Mouse (Mus musculus) liver, embryonic 12.5 days (tissue): ENCODE measurements around the gene Sox5. TPM values are rescaled to one million over a fixed set of nuclear protein-coding genes. Genes with fewer than 3 reads are reported as not detected.

Source experiments
- ATAC-seq: fragments of 200-750 bp; cut with Nextera tagmentation; 2 replicates; pipeline ENCODE4 v1.8.0; 2017; ENCODE audit warnings: moderate number of reproducible peaks, mild to moderate bottlenecking, moderate library complexity
- H3K27ac ChIP-seq: fragments of 300-500 bp; sonication (generic); 2 replicates; pipeline ENCODE4 v1.5.1; 2016; ENCODE audit warnings: mild to moderate bottlenecking
- H3K27me3 ChIP-seq: fragments of 300-500 bp; sonication (generic); replicated peaks from 2 replicates; pipeline ENCODE4 v1.6.1; 2016; ENCODE audit warnings: mild to moderate bottlenecking, moderate library complexity
- H3K36me3 ChIP-seq: fragments of 300-500 bp; sonication (generic); 2 replicates; pipeline ENCODE4 v1.6.1; 2016; ENCODE audit warnings: mild to moderate bottlenecking, moderate library complexity
- H3K4me1 ChIP-seq: fragments of 300-500 bp; sonication (generic); 2 replicates; pipeline ENCODE4 v1.6.1; 2016
- H3K4me2 ChIP-seq: fragments of 300-500 bp; sonication (generic); 2 replicates; pipeline ENCODE4 v1.6.1; 2016; ENCODE audit warnings: mild to moderate bottlenecking, moderate library complexity
- H3K4me3 ChIP-seq: fragments of 300-500 bp; sonication (generic); 2 replicates; pipeline ENCODE4 v1.5.1; 2016; ENCODE audit warnings: mild to moderate bottlenecking, moderate library complexity
- H3K9ac ChIP-seq: fragments of 300-500 bp; sonication (generic); 2 replicates; pipeline ENCODE4 v1.6.1; 2016; ENCODE audit warnings: mild to moderate bottlenecking, moderate library complexity
- H3K9me3 ChIP-seq: fragments of 300-500 bp; sonication (generic); replicated peaks from 2 replicates; pipeline ENCODE4 v1.6.1; 2016; ENCODE audit warnings: mild to moderate bottlenecking, moderate library complexity
- WGBS: fragments of 180-500 bp; shearing (Covaris S2); methylation state at CpG from one replicate; pipeline ENCODE4 v1.1.7; 2016; ENCODE audit not compliant: insufficient replicate concordance; 5-methylcytosine and 5-hydroxymethylcytosine counted together
- polyA plus RNA-seq: library from polyadenylated mRNA; unstranded; fragments of >200 nt; fragmentation: Nextera tagmentation; extraction: Ambion mirVana; gene quantifications from 2 replicates; pipeline ENCODE4 v1.2.1, GENCODE M21; 2016

The Sox5 gene
- polyA plus RNA-seq, 1 experiment from 2014 or later = 6.2 TPM

- ATAC-seq = peak; percentile 90
- Histone ChIP-seq H3K27me3 (no peaks in the 10 kb centered on the region), H3K9me3 (no peaks in the 10 kb centered on the region), H3K4me1 (peaks cover 33% of the 10 kb centered on the region), H3K4me2 (peak overlapping the region; percentile 28), H3K36me3 (no peaks in the 10 kb centered on the region), H3K27ac (peak overlapping the region; percentile 45; the same call in 1 of the 2 replicates), H3K9ac (no peak overlapping the region), H3K4me3 (no peak overlapping the region)
- WGBS = 11% methylated on average over 3 of the region's 3 CpGs
Observed at GRCm38 (mm10) chr6:143868790-143869189, 913.0 kb downstream of the Sox5 start.

GRCm38 (mm10) chr6:143868155-143868685 lies 913.6 kb downstream of the Sox5 start:
- Histone ChIP-seq H3K9ac (no peak overlapping the region), H3K36me3 (no peaks in the 10 kb centered on the region), H3K4me1 (peaks cover 37% of the 10 kb centered on the region), H3K27me3 (no peaks in the 10 kb centered on the region), H3K27ac (0 out of 2 replicates have a peak overlapping the region, but pooled peaks have one; percentile 45), H3K4me3 (no peak overlapping the region), H3K9me3 (no peaks in the 10 kb centered on the region), H3K4me2 (no peak overlapping the region)
- no peak for ATAC-seq
- WGBS = 45% methylated on average over 3 of the region's 3 CpGs

GRCm38 (mm10) chr6:143867029-143867428 lies 914.7 kb downstream of the Sox5 start:
- 53% methylated on average over 5 of the region's 5 CpGs for WGBS
- ATAC-seq = no peak
- Histone ChIP-seq H3K9me3 (no peaks in the 10 kb centered on the region), H3K4me1 (peaks cover 30% of the 10 kb centered on the region), H3K4me2 (no peak overlapping the region), H3K36me3 (no peaks in the 10 kb centered on the region), H3K27ac (no peak overlapping the region), H3K4me3 (no peak overlapping the region), H3K27me3 (no peaks in the 10 kb centered on the region), H3K9ac (no peak overlapping the region)

GRCm38 (mm10) chr6:143866566-143866965 lies 915.2 kb downstream of the Sox5 start:
- Histone ChIP-seq H3K27me3 (no peaks in the 10 kb centered on the region), H3K9me3 (no peaks in the 10 kb centered on the region), H3K4me3 (no peak overlapping the region), H3K4me1 (peaks cover 29% of the 10 kb centered on the region), H3K36me3 (no peaks in the 10 kb centered on the region), H3K9ac (no peak overlapping the region), H3K27ac (no peak overlapping the region), H3K4me2 (no peak overlapping the region)
- ATAC-seq = no peak
- 70% methylated on average over 9 of the region's 9 CpGs for WGBS

- no peaks in the 10 kb centered on the region for H3K27me3 ChIP-seq
- no peak for ATAC-seq
- H3K27ac ChIP-seq = no peak overlapping the region
- H3K9ac ChIP-seq = no peak overlapping the region
- WGBS = 72% methylated on average over 6 of the region's 6 CpGs
- H3K9me3 ChIP-seq = no peaks in the 10 kb centered on the region
- peaks cover 6% of the 10 kb centered on the region for H3K4me1 ChIP-seq
- H3K4me3 ChIP-seq = no peak overlapping the region
- no peak overlapping the region for H3K4me2 ChIP-seq
- H3K36me3 ChIP-seq = no peaks in the 10 kb centered on the region
Observed at GRCm38 (mm10) chr6:143862611-143863110, 919.1 kb downstream of the Sox5 start.

- Histone ChIP-seq H3K4me2 (no peak overlapping the region), H3K36me3 (no peaks in the 10 kb centered on the region), H3K9me3 (no peaks in the 10 kb centered on the region), H3K27me3 (peaks cover 6% of the 10 kb centered on the region; the same call in 1 of the 2 replicates), H3K4me3 (no peak overlapping the region), H3K9ac (no peak overlapping the region), H3K27ac (no peak overlapping the region), H3K4me1 (0 out of 2 replicates have a peak, but pooled peaks cover 4% of the 10 kb centered on the region)
- WGBS = 72% methylated on average over 7 of the region's 7 CpGs
- no peak for ATAC-seq
Observed at GRCm38 (mm10) chr6:143860036-143860435, 921.7 kb downstream of the Sox5 start.

- Histone ChIP-seq H3K36me3 (no peaks in the 10 kb centered on the region), H3K4me2 (no peak overlapping the region), H3K4me1 (0 out of 2 replicates have a peak, but pooled peaks cover 7% of the 10 kb centered on the region), H3K9me3 (no peaks in the 10 kb centered on the region), H3K27me3 (peaks cover 6% of the 10 kb centered on the region; the same call in 1 of the 2 replicates), H3K9ac (no peak overlapping the region), H3K4me3 (no peak overlapping the region), H3K27ac (no peak overlapping the region)
- WGBS = 85% methylated on average over 15 of the region's 15 CpGs
- ATAC-seq = no peak
Observed at GRCm38 (mm10) chr6:143859535-143859934, 922.2 kb downstream of the Sox5 start.

- H3K9me3 ChIP-seq = no peaks in the 10 kb centered on the region
- H3K36me3 ChIP-seq = no peaks in the 10 kb centered on the region
- no peak overlapping the region for H3K4me3 ChIP-seq
- 0 out of 2 replicates have a peak, but pooled peaks cover 6% of the 10 kb centered on the region for H3K4me1 ChIP-seq
- no peak for ATAC-seq
- no peak overlapping the region for H3K27ac ChIP-seq
- H3K4me2 ChIP-seq = no peak overlapping the region
- H3K27me3 ChIP-seq = peaks cover 6% of the 10 kb centered on the region; the same call in 1 of the 2 replicates
- no peak overlapping the region for H3K9ac ChIP-seq
- 72% methylated on average over 2 of the region's 2 CpGs for WGBS
Observed at GRCm38 (mm10) chr6:143858551-143858950, 923.2 kb downstream of the Sox5 start.

- Histone ChIP-seq H3K9me3 (no peaks in the 10 kb centered on the region), H3K27me3 (peaks cover 6% of the 10 kb centered on the region; the same call in 1 of the 2 replicates), H3K9ac (no peak overlapping the region), H3K4me3 (no peak overlapping the region), H3K4me1 (0 out of 2 replicates have a peak, but pooled peaks cover 3% of the 10 kb centered on the region), H3K4me2 (no peak overlapping the region), H3K27ac (no peak overlapping the region), H3K36me3 (no peaks in the 10 kb centered on the region)
- 72% methylated on average over 7 of the region's 7 CpGs for WGBS
- ATAC-seq = no peak
Observed at GRCm38 (mm10) chr6:143857376-143857775, 924.4 kb downstream of the Sox5 start.

- peaks cover 6% of the 10 kb centered on the region; the same call in 1 of the 2 replicates for H3K27me3 ChIP-seq
- H3K4me2 ChIP-seq = no peak overlapping the region
- H3K27ac ChIP-seq = no peak overlapping the region
- H3K36me3 ChIP-seq = no peaks in the 10 kb centered on the region
- no peak overlapping the region for H3K4me3 ChIP-seq
- H3K9ac ChIP-seq = no peak overlapping the region
- no peaks in the 10 kb centered on the region for H3K9me3 ChIP-seq
- H3K4me1 ChIP-seq = 0 out of 2 replicates have a peak, but pooled peaks cover 3% of the 10 kb centered on the region
- ATAC-seq = no peak
- WGBS = 40% methylated on average over 12 of the region's 12 CpGs
Observed at GRCm38 (mm10) chr6:143855421-143855820, 926.4 kb downstream of the Sox5 start.

- H3K27ac ChIP-seq = no peak overlapping the region
- H3K4me1 ChIP-seq = 0 out of 2 replicates have a peak, but pooled peaks cover 3% of the 10 kb centered on the region
- 78% methylated on average over 3 of the region's 3 CpGs for WGBS
- H3K9me3 ChIP-seq = no peaks in the 10 kb centered on the region
- H3K27me3 ChIP-seq = peaks cover 6% of the 10 kb centered on the region; the same call in 1 of the 2 replicates
- no peak for ATAC-seq
- no peak overlapping the region for H3K4me3 ChIP-seq
- H3K4me2 ChIP-seq = no peak overlapping the region
- no peak overlapping the region for H3K9ac ChIP-seq
- H3K36me3 ChIP-seq = no peaks in the 10 kb centered on the region
Observed at GRCm38 (mm10) chr6:143854031-143854430, 927.7 kb downstream of the Sox5 start.

- Histone ChIP-seq H3K9ac (no peak overlapping the region), H3K27ac (no peak overlapping the region), H3K36me3 (no peaks in the 10 kb centered on the region), H3K27me3 (no peaks in the 10 kb centered on the region), H3K4me1 (peaks cover 38% of the 10 kb centered on the region), H3K4me2 (no peak overlapping the region), H3K4me3 (no peak overlapping the region), H3K9me3 (no peaks in the 10 kb centered on the region)
- no peak for ATAC-seq
Observed at GRCm38 (mm10) chr6:143845761-143846160, 936.0 kb downstream of the Sox5 start.

- Histone ChIP-seq H3K4me1 (peaks cover 43% of the 10 kb centered on the region), H3K36me3 (no peaks in the 10 kb centered on the region), H3K27ac (peak overlapping the region; percentile 51; the same call in 1 of the 2 replicates), H3K4me2 (no peak overlapping the region), H3K27me3 (no peaks in the 10 kb centered on the region), H3K4me3 (no peak overlapping the region), H3K9me3 (no peaks in the 10 kb centered on the region), H3K9ac (no peak overlapping the region)
- WGBS = 71% methylated on average over 3 of the region's 3 CpGs
- ATAC-seq = no peak
Observed at GRCm38 (mm10) chr6:143844701-143844970, 937.1 kb downstream of the Sox5 start.
